Mouse (Mus musculus) neural tube, embryonic 13.5 days (tissue): ENCODE measurements around the gene Dgkq. TPM values are rescaled to one million over a fixed set of nuclear protein-coding genes. Genes with fewer than 3 reads are reported as not detected.

Source experiments
- ATAC-seq: fragments of 200-750 bp; cut with Nextera tagmentation; 2 replicates; pipeline ENCODE4 v1.8.0; 2017; ENCODE audit warnings: low read depth, mild to moderate bottlenecking, moderate TSS enrichment, moderate library complexity
- H3K27ac ChIP-seq: fragments of 300-500 bp; sonication (generic); replicated peaks from 2 replicates; pipeline ENCODE4 v1.5.1; 2015; ENCODE audit warnings: moderate library complexity, mild to moderate bottlenecking, inconsistent platforms
- H3K27me3 ChIP-seq: fragments of 300-500 bp; sonication (generic); 2 replicates; pipeline ENCODE4 v1.6.1; 2015; ENCODE audit warnings: mild to moderate bottlenecking, inconsistent platforms
- H3K36me3 ChIP-seq: fragments of 300-500 bp; sonication (generic); 2 replicates; pipeline ENCODE4 v1.6.1; 2015; ENCODE audit warnings: mild to moderate bottlenecking, inconsistent platforms
- H3K4me1 ChIP-seq: fragments of 300-500 bp; sonication (generic); replicated peaks from 2 replicates; pipeline ENCODE4 v1.6.1; 2015; ENCODE audit warnings: inconsistent platforms
- H3K4me2 ChIP-seq: fragments of 300-500 bp; sonication (generic); 2 replicates; pipeline ENCODE4 v1.6.1; 2015; ENCODE audit warnings: inconsistent platforms, mild to moderate bottlenecking, moderate library complexity
- H3K4me3 ChIP-seq: fragments of 300-500 bp; sonication (generic); 2 replicates; pipeline ENCODE4 v1.5.1; 2015; ENCODE audit warnings: mild to moderate bottlenecking, inconsistent platforms
- H3K9ac ChIP-seq: fragments of 300-500 bp; sonication (generic); 2 replicates; pipeline ENCODE4 v1.6.1; 2015; ENCODE audit warnings: moderate library complexity, mild to moderate bottlenecking, inconsistent platforms
- H3K9me3 ChIP-seq: fragments of 300-500 bp; sonication (generic); 2 replicates; pipeline ENCODE4 v1.6.1; 2016; ENCODE audit warnings: inconsistent platforms
- WGBS: fragments of 180-500 bp; shearing (Covaris S2); methylation state at CpG from one replicate; pipeline ENCODE4 v1.1.7; 2015; 5-methylcytosine and 5-hydroxymethylcytosine counted together
- polyA plus RNA-seq: library from polyadenylated mRNA; unstranded; fragments of >200 nt; fragmentation: Nextera tagmentation; extraction: Ambion mirVana; gene quantifications from 2 replicates; pipeline ENCODE4 v1.2.1, GENCODE M21; 2015

Gene Dgkq
- polyA plus RNA-seq, 1 experiment from 2014 or later: 19.5 TPM

- peaks cover 45% of the 10 kb centered on the region for H3K4me1 ChIP-seq
- no peak overlapping the region for H3K4me2 ChIP-seq
These were observed 32.0 kb upstream of the Dgkq start for GRCm38 (mm10) chr5:108701341-108702021.

GRCm38 (mm10) chr5:108700346-108700745 is 30.9 kb upstream of the Dgkq start:
- Histone ChIP-seq H3K4me3 (no peak overlapping the region), H3K9ac (no peak overlapping the region), H3K9me3 (no peaks in the 10 kb centered on the region), H3K4me1 (peaks cover 55% of the 10 kb centered on the region), H3K27ac (no peak overlapping the region), H3K27me3 (no peaks in the 10 kb centered on the region), H3K4me2 (no peak overlapping the region), H3K36me3 (peaks cover 10% of the 10 kb centered on the region)
- ATAC-seq: no peak
- 53% methylated on average over 3 of the region's 3 CpGs for WGBS

More at GRCm38 (mm10) chr5:108701341-108702021, 32.0 kb upstream of the Dgkq start:
- WGBS: 69% methylated on average over 10 of the region's 10 CpGs
- no peak for ATAC-seq
- Histone ChIP-seq H3K9ac (no peak overlapping the region), H3K27me3 (no peaks in the 10 kb centered on the region), H3K36me3 (peaks cover 16% of the 10 kb centered on the region), H3K27ac (no peak overlapping the region), H3K9me3 (no peaks in the 10 kb centered on the region), H3K4me3 (no peak overlapping the region)

GRCm38 (mm10) chr5:108697341-108697753 is 27.9 kb upstream of the Dgkq start:
- H3K27ac ChIP-seq: peak overlapping the region; percentile 79
- H3K9ac ChIP-seq: peak overlapping the region; percentile 17; the same call in 1 of the 2 replicates
- H3K4me3 ChIP-seq: no peak overlapping the region
- 3% methylated on average over 4 of the region's 4 CpGs for WGBS
- H3K27me3 ChIP-seq: peaks cover 10% of the 10 kb centered on the region
- no peaks in the 10 kb centered on the region for H3K9me3 ChIP-seq
- ATAC-seq: peak; percentile 28
- peaks cover 71% of the 10 kb centered on the region for H3K4me1 ChIP-seq
- H3K4me2 ChIP-seq: no peak overlapping the region
- H3K36me3 ChIP-seq: no peaks in the 10 kb centered on the region

- H3K4me3 ChIP-seq: no peak overlapping the region; the same call in 1 of the 2 replicates
- peak overlapping the region; percentile 79 for H3K27ac ChIP-seq
- H3K4me1 ChIP-seq: peaks cover 73% of the 10 kb centered on the region
- no peaks in the 10 kb centered on the region for H3K9me3 ChIP-seq
- ATAC-seq: no peak
- no peaks in the 10 kb centered on the region for H3K36me3 ChIP-seq
- WGBS: 74% methylated on average over 3 of the region's 3 CpGs
- H3K27me3 ChIP-seq: peaks cover 18% of the 10 kb centered on the region
- H3K4me2 ChIP-seq: no peak overlapping the region
- no peak overlapping the region for H3K9ac ChIP-seq
These were observed 27.1 kb upstream of the Dgkq start for GRCm38 (mm10) chr5:108696542-108696941.

- 97% methylated on average over 12 of the region's 12 CpGs for WGBS
- no peak for ATAC-seq
- no peak overlapping the region for H3K9ac ChIP-seq
- H3K4me1 ChIP-seq: peaks cover 66% of the 10 kb centered on the region
- no peak overlapping the region for H3K27ac ChIP-seq
- peak overlapping the region; percentile 92 for H3K4me2 ChIP-seq
- no peaks in the 10 kb centered on the region for H3K36me3 ChIP-seq
- H3K4me3 ChIP-seq: 0 out of 2 replicates have a peak overlapping the region, but pooled peaks have one; percentile 75
- no peaks in the 10 kb centered on the region for H3K9me3 ChIP-seq
- H3K27me3 ChIP-seq: peaks cover 20% of the 10 kb centered on the region
These were observed 26.4 kb upstream of the Dgkq start for GRCm38 (mm10) chr5:108695861-108696260.

GRCm38 (mm10) chr5:108694352-108695261 is 25.1 kb upstream of the Dgkq start:
- WGBS: under 1% methylated on average over 71 of the region's 99 CpGs
- peak overlapping the region; percentile 92 for H3K4me2 ChIP-seq
- no peaks in the 10 kb centered on the region for H3K9me3 ChIP-seq
- ATAC-seq: peak; percentile 57
- peak overlapping the region; percentile 77 for H3K9ac ChIP-seq
- peak overlapping the region; percentile 75 for H3K4me3 ChIP-seq
- H3K4me1 ChIP-seq: peaks cover 55% of the 10 kb centered on the region
- peaks cover 20% of the 10 kb centered on the region for H3K27me3 ChIP-seq
- no peaks in the 10 kb centered on the region for H3K36me3 ChIP-seq
- no peak overlapping the region for H3K27ac ChIP-seq

GRCm38 (mm10) chr5:108693872-108694288 is 24.4 kb upstream of the Dgkq start:
- Histone ChIP-seq H3K4me1 (peaks cover 58% of the 10 kb centered on the region), H3K27me3 (peaks cover 20% of the 10 kb centered on the region), H3K9me3 (no peaks in the 10 kb centered on the region), H3K36me3 (no peaks in the 10 kb centered on the region), H3K27ac (no peak overlapping the region), H3K9ac (peak overlapping the region; percentile 77), H3K4me2 (peak overlapping the region; percentile 92), H3K4me3 (peak overlapping the region; percentile 75)
- under 1% methylated on average over 41 of the region's 43 CpGs for WGBS
- ATAC-seq: peak; percentile 91

GRCm38 (mm10) chr5:108692271-108692670 is 22.8 kb upstream of the Dgkq start, which contains the start of gene Fgfrl1:
Gene Fgfrl1 (plus strand): TSS chr5:108692382.
- peak within 1 kb of the TSS; percentile 75 for H3K4me3 ChIP-seq
- ATAC-seq: no peak
- peak within 1 kb of the TSS; percentile 77; the same call in 1 of the 2 replicates for H3K9ac ChIP-seq
- no peaks in the 10 kb centered on the region for H3K36me3 ChIP-seq
- no peaks in the 10 kb centered on the region for H3K9me3 ChIP-seq
- H3K4me1 ChIP-seq: peaks cover 41% of the 10 kb centered on the region
- peaks cover 20% of the 10 kb centered on the region for H3K27me3 ChIP-seq
- H3K27ac ChIP-seq: no peak within 1 kb of the TSS
- peak within 1 kb of the TSS; percentile 92 for H3K4me2 ChIP-seq
- 7% methylated on average over 16 of the region's 18 CpGs for WGBS

- H3K9ac ChIP-seq: no peak overlapping the region
- H3K27ac ChIP-seq: no peak overlapping the region
- no peak overlapping the region for H3K4me3 ChIP-seq
- WGBS: 85% methylated on average over 4 of the region's 4 CpGs
- peaks cover 30% of the 10 kb centered on the region for H3K4me1 ChIP-seq
- peaks cover 20% of the 10 kb centered on the region for H3K27me3 ChIP-seq
- ATAC-seq: no peak
- H3K9me3 ChIP-seq: no peaks in the 10 kb centered on the region
- no peaks in the 10 kb centered on the region for H3K36me3 ChIP-seq
- no peak overlapping the region for H3K4me2 ChIP-seq
These were observed 21.7 kb upstream of the Dgkq start for GRCm38 (mm10) chr5:108691152-108691551.

- no peak overlapping the region for H3K9ac ChIP-seq
- H3K27me3 ChIP-seq: peaks cover 20% of the 10 kb centered on the region
- no peak overlapping the region for H3K27ac ChIP-seq
- no peak for ATAC-seq
- H3K4me2 ChIP-seq: no peak overlapping the region
- peaks cover 11% of the 10 kb centered on the region for H3K4me1 ChIP-seq
- no peaks in the 10 kb centered on the region for H3K9me3 ChIP-seq
- WGBS: 61% methylated on average over 5 of the region's 5 CpGs
- no peak overlapping the region for H3K4me3 ChIP-seq
- no peaks in the 10 kb centered on the region for H3K36me3 ChIP-seq
These were observed 19.6 kb upstream of the Dgkq start for GRCm38 (mm10) chr5:108689091-108689490.

- Histone ChIP-seq H3K4me1 (peaks cover 15% of the 10 kb centered on the region), H3K27me3 (no peaks in the 10 kb centered on the region), H3K9me3 (no peaks in the 10 kb centered on the region), H3K36me3 (no peaks in the 10 kb centered on the region), H3K27ac (no peak overlapping the region), H3K4me2 (no peak overlapping the region), H3K9ac (no peak overlapping the region), H3K4me3 (no peak overlapping the region)
- 89% methylated on average over 6 of the region's 6 CpGs for WGBS
- ATAC-seq: no peak
These were observed 11.4 kb upstream of the Dgkq start for GRCm38 (mm10) chr5:108680871-108681270.

- no peak overlapping the region for H3K4me2 ChIP-seq
- ATAC-seq: no peak
- H3K27me3 ChIP-seq: no peaks in the 10 kb centered on the region
- H3K36me3 ChIP-seq: no peaks in the 10 kb centered on the region
- H3K4me3 ChIP-seq: no peak overlapping the region
- peaks cover 15% of the 10 kb centered on the region for H3K4me1 ChIP-seq
- H3K9ac ChIP-seq: no peak overlapping the region
- H3K27ac ChIP-seq: no peak overlapping the region
- no peaks in the 10 kb centered on the region for H3K9me3 ChIP-seq
- 63% methylated on average over 3 of the region's 3 CpGs for WGBS
These were observed 10.4 kb upstream of the Dgkq start for GRCm38 (mm10) chr5:108679909-108680308.
